Mouse (Mus musculus): ENCODE measurements at regions not wholly inside any gene's neighbourhood (a gene's known extent, or its start where the extent isn't known, plus 50 kb on each side); places are given as distances from the start of the nearest gene placed in this dataset.

GRCm38 (mm10) chr19:56017524-56017923 is 269.4 kb upstream of the Habp2 start:
- 56% methylated on average over 7 of the region's 7 CpGs for whole genome bisulfite sequencing (ENCODE audit: insufficient replicate concordance)
- ATAC-seq: no peak

GRCm38 (mm10) chr19:56019143-56019542 is 267.8 kb upstream of the Habp2 start:
- no peak for ATAC-seq
- Histone ChIP-seq H3K27me3 (replicated peaks) (peaks cover 16% of the 10 kb centered on the region), H3K27ac (no peak overlapping the region), H3K9ac (no peak overlapping the region), H3K9me3 (replicated peaks) (no peaks in the 10 kb centered on the region), H3K4me2 (no peak overlapping the region), H3K4me3 (no peak overlapping the region), H3K36me3 (no peaks in the 10 kb centered on the region), H3K4me1 (no peaks in the 10 kb centered on the region)
- WGBS (ENCODE audit: insufficient replicate concordance): 75% methylated on average over 7 of the region's 7 CpGs

More at GRCm38 (mm10) chr19:56017524-56017923, 269.4 kb upstream of the Habp2 start:
- Histone ChIP-seq H3K27ac (no peak overlapping the region), H3K4me3 (no peak overlapping the region), H3K9ac (no peak overlapping the region), H3K9me3 (replicated peaks) (no peaks in the 10 kb centered on the region), H3K4me1 (no peaks in the 10 kb centered on the region), H3K27me3 (replicated peaks) (peaks cover 8% of the 10 kb centered on the region), H3K36me3 (no peaks in the 10 kb centered on the region), H3K4me2 (no peak overlapping the region)

DNA sequence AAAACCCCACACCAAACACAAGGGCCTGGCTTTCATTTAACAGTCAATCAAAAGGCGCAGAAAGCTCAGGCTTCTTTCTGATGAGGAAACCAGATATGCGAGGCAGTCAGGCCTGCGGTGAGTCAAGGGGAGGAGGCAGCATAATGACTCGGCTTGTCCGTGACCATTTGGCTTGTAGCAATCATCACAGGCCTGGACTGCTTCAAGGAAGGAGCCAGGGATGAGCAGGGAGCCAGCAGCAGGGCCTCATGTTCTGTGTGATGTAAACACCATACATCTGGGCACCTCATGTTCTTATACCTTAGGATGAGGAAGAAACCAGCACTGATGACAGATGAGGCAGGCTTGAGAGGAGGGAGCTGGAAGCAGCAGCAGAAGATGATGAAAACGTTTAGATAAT is 264.6 kb upstream of the Habp2 start:
- ATAC-seq: no peak
- Histone ChIP-seq H3K27me3 (replicated peaks) (peaks cover 12% of the 10 kb centered on the region; the same call in 1 of the 2 replicates), H3K9me3 (replicated peaks) (0 out of 2 replicates have a peak, but pooled peaks cover 3% of the 10 kb centered on the region), H3K4me1 (no peaks in the 10 kb centered on the region), H3K4me3 (no peak overlapping the region), H3K36me3 (no peaks in the 10 kb centered on the region), H3K27ac (no peak overlapping the region), H3K9ac (no peak overlapping the region), H3K4me2 (no peak overlapping the region)
- 19% methylated on average over 6 of the region's 6 CpGs for WGBS (ENCODE audit: insufficient replicate concordance)

DNA sequence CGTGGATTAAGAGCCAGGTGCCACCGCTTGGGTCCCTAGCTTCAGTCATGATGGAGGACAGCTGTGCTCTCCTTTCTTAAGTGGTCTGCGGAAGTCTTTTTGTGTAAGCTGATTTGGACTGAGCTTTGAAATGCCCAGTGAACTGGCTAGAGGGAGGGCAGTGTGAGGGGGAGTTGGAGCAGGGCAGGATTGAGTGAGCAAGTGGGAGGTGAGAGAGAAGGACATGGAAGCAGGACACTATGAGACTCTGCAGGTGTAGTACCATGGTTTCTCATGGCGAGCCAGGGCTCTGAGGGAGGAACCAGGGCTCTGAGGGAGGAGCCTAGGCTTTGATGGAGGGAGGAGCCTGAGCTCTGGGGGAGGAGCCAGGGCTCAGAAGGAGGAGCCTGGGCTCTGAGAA is 262.3 kb upstream of the Habp2 start:
- Histone ChIP-seq H3K9me3 (replicated peaks) (0 out of 2 replicates have a peak, but pooled peaks cover 3% of the 10 kb centered on the region), H3K27ac (no peak overlapping the region), H3K4me1 (no peaks in the 10 kb centered on the region), H3K4me3 (no peak overlapping the region), H3K4me2 (no peak overlapping the region), H3K36me3 (no peaks in the 10 kb centered on the region), H3K9ac (no peak overlapping the region), H3K27me3 (replicated peaks) (peaks cover 16% of the 10 kb centered on the region; the same call in 1 of the 2 replicates)
- WGBS (ENCODE audit: insufficient replicate concordance): 69% methylated on average over 4 of the region's 4 CpGs
- no peak for ATAC-seq

DNA sequence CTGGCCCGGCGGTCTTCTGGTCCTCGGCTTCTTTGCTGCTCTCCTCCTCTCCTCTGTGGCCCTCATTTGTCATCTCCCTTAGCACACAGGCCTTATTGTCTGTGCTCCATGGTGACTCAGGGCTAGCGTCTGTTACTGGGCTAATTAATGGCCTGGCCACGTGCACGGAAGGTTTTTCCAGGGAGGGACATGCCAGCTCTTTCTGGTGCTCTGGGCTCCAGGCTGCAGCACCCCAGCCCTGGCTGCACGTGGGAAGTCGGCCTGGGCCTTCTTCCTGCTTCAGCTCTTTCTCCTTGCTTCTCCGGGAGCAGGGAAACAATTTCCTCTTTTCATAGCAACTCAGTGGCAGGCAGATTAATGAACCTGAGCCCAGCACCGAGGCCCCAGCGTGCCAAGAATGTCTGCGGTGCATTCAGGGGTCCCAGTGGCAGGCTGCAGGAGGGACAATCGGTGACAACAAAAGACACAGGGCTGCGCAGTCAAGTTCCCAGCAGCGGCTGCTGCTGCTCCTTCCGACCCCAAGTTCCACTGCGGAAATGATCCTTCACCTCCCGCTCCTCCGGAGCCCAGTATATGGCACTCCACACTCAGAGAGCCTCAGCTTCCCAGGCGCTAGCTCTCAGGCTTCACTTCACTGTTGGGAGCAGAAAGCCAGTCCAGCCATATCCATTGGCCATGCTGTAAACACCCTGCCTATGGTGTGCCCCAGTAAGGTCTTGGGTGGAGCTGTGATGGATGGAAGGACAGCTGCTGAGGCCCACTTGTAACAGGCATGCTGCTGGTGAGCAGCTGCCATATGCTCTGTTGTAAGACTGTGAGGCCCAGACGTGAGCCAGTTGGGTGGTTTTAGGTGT is 257.3 kb upstream of the Habp2 start:
- Histone ChIP-seq H3K27me3 (replicated peaks) (peaks cover 7% of the 10 kb centered on the region; the same call in 1 of the 2 replicates), H3K4me1 (no peaks in the 10 kb centered on the region), H3K9ac (no peak overlapping the region), H3K36me3 (no peaks in the 10 kb centered on the region), H3K4me3 (no peak overlapping the region), H3K27ac (0 out of 2 replicates have a peak overlapping the region, but pooled peaks have one; percentile 20), H3K4me2 (no peak overlapping the region), H3K9me3 (replicated peaks) (0 out of 2 replicates have a peak, but pooled peaks cover 3% of the 10 kb centered on the region)
- ATAC-seq: no peak; the same call in 1 of the 2 replicates
- 35% methylated on average over 21 of the region's 21 CpGs for WGBS (ENCODE audit: insufficient replicate concordance)

GRCm38 (mm10) chr19:56030401-56030925 is 256.5 kb upstream of the Habp2 start:
- Histone ChIP-seq H3K36me3 (no peaks in the 10 kb centered on the region), H3K27ac (no peak overlapping the region), H3K4me3 (no peak overlapping the region), H3K9ac (no peak overlapping the region), H3K9me3 (replicated peaks) (0 out of 2 replicates have a peak, but pooled peaks cover 3% of the 10 kb centered on the region), H3K4me1 (no peaks in the 10 kb centered on the region), H3K27me3 (replicated peaks) (peaks cover 7% of the 10 kb centered on the region; the same call in 1 of the 2 replicates), H3K4me2 (no peak overlapping the region)
- no peak for ATAC-seq
- WGBS (ENCODE audit: insufficient replicate concordance): 51% methylated on average over 4 of the region's 4 CpGs

- 51% methylated on average over 4 of the region's 4 CpGs for WGBS (ENCODE audit: insufficient replicate concordance)
- no peak overlapping the region for H3K27ac ChIP-seq
- no peak overlapping the region for H3K9ac ChIP-seq
- no peak overlapping the region for H3K4me2 ChIP-seq
- H3K4me1 ChIP-seq: no peaks in the 10 kb centered on the region
- H3K36me3 ChIP-seq: no peaks in the 10 kb centered on the region
- peaks cover 4% of the 10 kb centered on the region; the same call in 1 of the 2 replicates for H3K27me3 ChIP-seq (replicated peaks)
- H3K4me3 ChIP-seq: no peak overlapping the region
- no peaks in the 10 kb centered on the region for H3K9me3 ChIP-seq (replicated peaks)
- ATAC-seq: no peak
Observed at GRCm38 (mm10) chr19:56034552-56034951, 252.4 kb upstream of the Habp2 start.

DNA sequence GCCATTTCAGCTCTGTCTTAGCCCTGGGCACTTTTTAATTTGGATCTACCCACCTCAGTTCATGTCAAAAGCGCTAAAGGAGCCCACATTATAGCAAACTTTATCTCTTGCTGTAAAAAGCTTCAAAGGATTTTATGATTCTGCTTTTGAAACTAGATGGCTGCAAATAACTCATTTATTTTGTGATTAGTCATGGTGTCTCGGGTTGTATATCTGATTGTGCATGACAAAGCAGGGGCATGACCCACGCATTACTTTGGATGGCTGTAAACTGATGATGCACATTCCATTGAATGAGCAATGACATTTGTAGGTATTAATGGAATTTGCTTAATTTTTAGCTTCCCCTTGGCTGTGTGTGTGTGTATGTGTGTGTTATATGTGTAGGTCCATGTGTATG is 249.4 kb upstream of the Habp2 start:
- Histone ChIP-seq H3K4me2 (no peak overlapping the region), H3K27ac (no peak overlapping the region), H3K9me3 (replicated peaks) (no peaks in the 10 kb centered on the region), H3K4me1 (no peaks in the 10 kb centered on the region), H3K9ac (no peak overlapping the region), H3K36me3 (no peaks in the 10 kb centered on the region), H3K4me3 (no peak overlapping the region), H3K27me3 (replicated peaks) (no peaks in the 10 kb centered on the region; the same call in 1 of the 2 replicates)
- ATAC-seq: no peak
- 63% methylated on average over 3 of the region's 3 CpGs for WGBS (ENCODE audit: insufficient replicate concordance)

- H3K4me3 ChIP-seq: no peak overlapping the region
- no peak overlapping the region for H3K4me2 ChIP-seq
- no peak overlapping the region for H3K27ac ChIP-seq
- H3K9ac ChIP-seq: no peak overlapping the region
- H3K36me3 ChIP-seq: no peaks in the 10 kb centered on the region
- H3K27me3 ChIP-seq (replicated peaks): no peaks in the 10 kb centered on the region
- ATAC-seq: no peak
- H3K4me1 ChIP-seq: no peaks in the 10 kb centered on the region
- H3K9me3 ChIP-seq (replicated peaks): no peaks in the 10 kb centered on the region
- 73% methylated on average over 17 of the region's 17 CpGs for WGBS (ENCODE audit: insufficient replicate concordance)
Observed at GRCm38 (mm10) chr19:56039091-56040004, 247.6 kb upstream of the Habp2 start.

- ATAC-seq: no peak
- no peaks in the 10 kb centered on the region for H3K9me3 ChIP-seq (replicated peaks)
- 68% methylated on average over 3 of the region's 3 CpGs for WGBS (ENCODE audit: insufficient replicate concordance)
Observed at GRCm38 (mm10) chr19:56041930-56042329, 245.0 kb upstream of the Habp2 start.

DNA sequence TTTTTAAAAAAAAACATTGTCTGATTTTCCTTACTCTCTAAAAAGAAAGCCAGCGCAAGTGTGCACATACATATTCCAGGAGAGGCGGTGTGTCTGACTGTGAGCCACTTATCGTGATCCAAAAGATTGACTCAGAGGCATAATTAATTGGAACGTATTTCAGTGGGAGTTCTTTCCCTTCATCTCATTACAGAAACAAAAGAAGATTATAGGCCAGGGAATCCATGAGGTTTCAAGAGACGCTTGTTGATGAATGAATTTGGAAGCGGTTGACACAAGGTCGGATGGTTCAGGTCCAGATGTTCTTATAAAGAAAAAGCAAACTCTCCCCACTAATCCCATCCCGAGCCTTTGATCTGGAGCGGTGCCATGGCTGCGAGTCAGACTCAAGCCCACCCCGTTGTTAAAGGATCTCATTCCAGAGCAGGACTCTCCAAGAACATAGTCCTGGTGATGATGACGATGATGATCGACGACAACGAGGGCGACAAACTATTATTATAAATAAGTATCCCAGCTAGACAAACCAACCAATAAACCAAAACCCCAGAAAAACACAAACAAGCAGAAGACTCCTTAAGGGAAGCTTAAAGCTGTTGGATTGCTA is 240.1 kb upstream of the Habp2 start:
- Histone ChIP-seq H3K36me3 (no peaks in the 10 kb centered on the region), H3K4me1 (no peaks in the 10 kb centered on the region), H3K9me3 (replicated peaks) (no peaks in the 10 kb centered on the region), H3K27me3 (replicated peaks) (no peaks in the 10 kb centered on the region), H3K27ac (no peak overlapping the region), H3K4me3 (no peak overlapping the region), H3K9ac (no peak overlapping the region), H3K4me2 (no peak overlapping the region)
- 81% methylated on average over 16 of the region's 16 CpGs for WGBS (ENCODE audit: insufficient replicate concordance)
- no peak for ATAC-seq

More at GRCm38 (mm10) chr19:56041930-56042329, 245.0 kb upstream of the Habp2 start:
- no peaks in the 10 kb centered on the region for H3K27me3 ChIP-seq (replicated peaks)
- H3K36me3 ChIP-seq: no peaks in the 10 kb centered on the region
- H3K27ac ChIP-seq: no peak overlapping the region
- H3K4me2 ChIP-seq: no peak overlapping the region
- H3K4me3 ChIP-seq: no peak overlapping the region
- H3K9ac ChIP-seq: no peak overlapping the region
- no peaks in the 10 kb centered on the region for H3K4me1 ChIP-seq

Measured in liver, embryonic 12.5 days (tissue).